Mouse (Mus musculus) intestine, embryonic 14.5 days (tissue): ENCODE data around the gene Mrgprd. TPM values are rescaled to one million over a fixed set of nuclear protein-coding genes. Genes with fewer than 3 reads are reported as not detected.

Experiments
- ATAC-seq: fragments of 200-750 bp; cut with Nextera tagmentation; replicated peaks from 2 replicates; pipeline ENCODE4 v1.8.0; 2017; ENCODE audit warnings: low read depth, moderate number of reproducible peaks, moderate TSS enrichment, moderate library complexity; ENCODE audit not compliant: low FRiP score, low TSS enrichment
- DNase-seq: peaks from one replicate; pipeline ENCODE4 v3.0.0-alpha.2; 2018; ENCODE audit warnings: low spot score
- H3K27ac ChIP-seq: fragments of 300-500 bp; sonication (generic); 2 replicates; pipeline ENCODE4 v1.5.1; 2014; ENCODE audit warnings: low read depth, mild to moderate bottlenecking, control low read depth
- H3K27me3 ChIP-seq: fragments of 300-500 bp; sonication (generic); replicated peaks from 2 replicates; pipeline ENCODE4 v1.6.1; 2014; ENCODE audit warnings: low read length, control low read depth; ENCODE audit not compliant: control insufficient read depth, insufficient read depth
- H3K36me3 ChIP-seq: fragments of 300-500 bp; sonication (generic); 2 replicates; pipeline ENCODE4 v1.6.1; 2014; ENCODE audit warnings: low read length, control low read depth; ENCODE audit not compliant: control insufficient read depth, insufficient read depth
- H3K4me1 ChIP-seq: fragments of 300-500 bp; sonication (generic); replicated peaks from 2 replicates; pipeline ENCODE4 v1.6.1; 2014; ENCODE audit warnings: low read length, control low read depth, mixed read lengths; ENCODE audit not compliant: control insufficient read depth, insufficient read depth
- H3K4me2 ChIP-seq: fragments of 300-500 bp; sonication (generic); 2 replicates; pipeline ENCODE4 v1.6.1; 2014; ENCODE audit warnings: low read length
- H3K4me3 ChIP-seq: fragments of 300-500 bp; sonication (generic); 2 replicates; pipeline ENCODE4 v1.5.1; 2014; ENCODE audit warnings: low read depth, low read length, control low read depth, mixed read lengths
- H3K9ac ChIP-seq: fragments of 300-500 bp; sonication (generic); 2 replicates; pipeline ENCODE4 v1.6.1; 2014; ENCODE audit warnings: mild to moderate bottlenecking, low read length
- H3K9me3 ChIP-seq: fragments of 300-500 bp; sonication (generic); 2 replicates; pipeline ENCODE4 v1.6.1; 2016; ENCODE audit warnings: low read length, control low read depth; ENCODE audit not compliant: control insufficient read depth
- WGBS: fragments of 180-500 bp; shearing (Covaris S2); extraction: QIAGEN DNeasy Blood & Tissue Kit; methylation state at CpG from one replicate; pipeline ENCODE4 v1.1.7; 2014; 5-methylcytosine and 5-hydroxymethylcytosine counted together
- polyA plus RNA-seq: library from polyadenylated mRNA; unstranded; fragments of >200 nt; fragmentation: Nextera tagmentation; extraction: Ambion mirVana; gene quantifications from 2 replicates; pipeline ENCODE4 v1.2.1, GENCODE M21; 2014

Mrgprd gene
- polyA plus RNA-seq, result not detected in 2 replicates

DNA sequence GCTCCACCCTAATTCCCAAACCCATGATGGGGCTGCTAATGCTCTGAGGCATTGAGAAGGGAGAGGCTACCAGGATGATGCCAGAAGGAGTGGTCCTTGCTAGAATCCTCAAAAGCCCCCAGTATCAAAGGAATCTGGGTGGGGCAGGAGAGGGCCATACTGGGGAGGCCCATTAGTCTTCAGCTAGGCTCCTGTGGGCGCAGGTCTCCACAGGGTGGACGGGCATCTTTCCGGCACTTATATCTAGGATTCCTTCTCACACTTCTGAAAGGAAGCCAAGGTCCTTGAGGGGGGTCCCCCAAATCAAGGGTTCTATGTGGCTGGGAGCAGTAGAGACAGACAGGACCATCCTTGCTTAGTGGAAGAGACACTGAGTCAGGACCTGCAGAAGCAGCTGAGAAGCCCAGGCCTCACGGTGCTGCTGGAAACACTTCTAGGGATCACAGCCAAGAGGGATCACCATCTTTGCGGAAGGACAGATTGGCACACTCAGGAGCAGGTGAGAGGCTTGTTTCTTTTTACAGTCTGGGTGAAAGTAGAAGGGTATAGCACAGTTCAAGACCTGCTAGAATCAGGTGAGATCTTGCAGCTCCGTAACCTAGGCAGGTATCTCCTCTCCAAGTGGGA lies at the start of gene Mrgprd:
Mrgprd (plus strand) TSS at position 51 of the 627 bp plus-strand sequence.
- H3K4me1 ChIP-seq, result no peaks in the 10 kb centered on the region; the same call in 1 of the 2 replicates
- no peak within 1 kb of the TSS for H3K4me2 ChIP-seq
- ATAC-seq (no peak), DNase-seq (no peak)
- H3K9me3 ChIP-seq, result no peaks in the 10 kb centered on the region
- H3K36me3 ChIP-seq, result no peaks in the 10 kb centered on the region
- WGBS, result 93% methylated on average over 6 of the region's 6 CpGs
- H3K27ac ChIP-seq, result no peak within 1 kb of the TSS
- no peak within 1 kb of the TSS for H3K4me3 ChIP-seq
- H3K27me3 ChIP-seq, result no peaks in the 10 kb centered on the region
- no peak within 1 kb of the TSS for H3K9ac ChIP-seq

- 87% methylated on average over 2 of the region's 2 CpGs for WGBS
- no peaks in the 10 kb centered on the region for H3K27me3 ChIP-seq
- H3K27ac ChIP-seq, result no peak overlapping the region
- no peaks in the 10 kb centered on the region for H3K4me1 ChIP-seq
- no peak for DNase-seq
- H3K36me3 ChIP-seq, result peaks cover 46% of the 10 kb centered on the region
- no peak for ATAC-seq
- no peak overlapping the region for H3K4me3 ChIP-seq
- H3K9ac ChIP-seq, result no peak overlapping the region
- no peak overlapping the region for H3K4me2 ChIP-seq
- H3K9me3 ChIP-seq, result no peaks in the 10 kb centered on the region
These were observed 48.6 kb upstream of the Mrgprd start for GRCm38 (mm10) chr7:145266011-145266410.

DNA sequence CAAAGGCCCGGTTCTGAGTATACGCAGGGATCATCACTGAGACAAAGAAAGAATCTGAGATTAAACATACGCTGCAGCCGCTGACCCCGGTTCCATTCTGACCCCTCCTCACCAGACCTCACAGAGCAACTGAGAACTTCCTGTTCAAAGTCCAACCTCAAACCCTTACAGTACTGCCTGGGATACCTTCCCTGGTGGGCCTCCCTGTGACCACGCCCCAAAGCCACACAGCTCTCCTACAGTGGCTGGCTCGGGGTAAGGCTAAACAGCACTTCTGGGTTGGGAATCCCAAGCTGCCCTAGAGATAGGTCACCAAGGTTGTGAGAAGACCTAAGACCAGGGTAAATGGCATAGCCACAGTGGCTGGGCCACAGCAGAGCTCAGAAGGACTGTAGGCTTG lies 45.7 kb upstream of the Mrgprd start:
- no peak overlapping the region for H3K4me2 ChIP-seq
- H3K9me3 ChIP-seq, result no peaks in the 10 kb centered on the region
- peak; percentile 84 for ATAC-seq
- H3K36me3 ChIP-seq, result peaks cover 65% of the 10 kb centered on the region
- DNase-seq, result no peak
- no peaks in the 10 kb centered on the region for H3K4me1 ChIP-seq
- no peak overlapping the region for H3K4me3 ChIP-seq
- no peak overlapping the region for H3K9ac ChIP-seq
- WGBS, result 67% methylated on average over 7 of the region's 7 CpGs
- no peaks in the 10 kb centered on the region for H3K27me3 ChIP-seq
- H3K27ac ChIP-seq, result no peak overlapping the region; the same call in 1 of the 2 replicates

- H3K4me3 ChIP-seq, result no peak overlapping the region
- DNase-seq, result no peak
- no peaks in the 10 kb centered on the region for H3K9me3 ChIP-seq
- no peak overlapping the region for H3K27ac ChIP-seq
- H3K27me3 ChIP-seq, result no peaks in the 10 kb centered on the region
- no peaks in the 10 kb centered on the region for H3K4me1 ChIP-seq
- no peak overlapping the region for H3K9ac ChIP-seq
- ATAC-seq, result no peak
- H3K4me2 ChIP-seq, result no peak overlapping the region
- WGBS, result 90% methylated on average over 5 of the region's 5 CpGs
- peaks cover 72% of the 10 kb centered on the region for H3K36me3 ChIP-seq
These were observed 43.7 kb upstream of the Mrgprd start for GRCm38 (mm10) chr7:145270955-145271354.

GRCm38 (mm10) chr7:145275488-145275887 lies 39.1 kb upstream of the Mrgprd start:
- Histone ChIP-seq H3K4me2 (no peak overlapping the region), H3K27me3 (no peaks in the 10 kb centered on the region), H3K4me1 (no peaks in the 10 kb centered on the region), H3K4me3 (no peak overlapping the region), H3K27ac (no peak overlapping the region), H3K9me3 (no peaks in the 10 kb centered on the region), H3K9ac (no peak overlapping the region), H3K36me3 (peaks cover 76% of the 10 kb centered on the region)
- ATAC-seq (no peak), DNase-seq (no peak)
- WGBS, result 79% methylated on average over 3 of the region's 3 CpGs

DNA sequence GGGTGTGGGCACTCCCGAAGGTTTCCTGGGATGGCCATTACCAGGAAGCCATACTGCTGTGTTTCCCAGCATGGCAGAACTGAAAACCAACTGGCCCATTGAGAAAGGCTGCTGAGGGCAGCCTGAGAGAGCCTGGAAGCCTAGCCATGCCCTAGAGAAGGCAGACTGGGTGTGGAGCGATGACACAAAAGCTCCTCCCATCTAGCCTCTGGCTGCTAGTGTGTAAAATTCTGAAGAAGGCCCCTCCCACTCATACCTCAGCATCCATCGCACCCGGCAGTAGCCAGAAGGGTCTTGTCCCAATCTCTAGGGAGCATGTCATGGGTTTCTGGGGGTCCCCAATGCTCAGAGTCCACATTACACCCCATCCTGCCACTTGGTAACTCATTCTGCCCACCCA lies 33.2 kb upstream of the Mrgprd start:
- no peak overlapping the region for H3K4me2 ChIP-seq
- no peak for ATAC-seq
- H3K36me3 ChIP-seq, result peaks cover 33% of the 10 kb centered on the region
- H3K4me3 ChIP-seq, result no peak overlapping the region
- H3K9ac ChIP-seq, result no peak overlapping the region
- 84% methylated on average over 4 of the region's 4 CpGs for WGBS
- peaks cover 14% of the 10 kb centered on the region for H3K4me1 ChIP-seq
- no peak overlapping the region for H3K27ac ChIP-seq
- no peaks in the 10 kb centered on the region for H3K27me3 ChIP-seq
- no peak for DNase-seq
- H3K9me3 ChIP-seq, result no peaks in the 10 kb centered on the region

- peak overlapping the region; percentile 51 for H3K9ac ChIP-seq
- 51% methylated on average over 4 of the region's 4 CpGs for WGBS
These were observed 31.6 kb upstream of the Mrgprd start for GRCm38 (mm10) chr7:145283041-145283440.

DNA sequence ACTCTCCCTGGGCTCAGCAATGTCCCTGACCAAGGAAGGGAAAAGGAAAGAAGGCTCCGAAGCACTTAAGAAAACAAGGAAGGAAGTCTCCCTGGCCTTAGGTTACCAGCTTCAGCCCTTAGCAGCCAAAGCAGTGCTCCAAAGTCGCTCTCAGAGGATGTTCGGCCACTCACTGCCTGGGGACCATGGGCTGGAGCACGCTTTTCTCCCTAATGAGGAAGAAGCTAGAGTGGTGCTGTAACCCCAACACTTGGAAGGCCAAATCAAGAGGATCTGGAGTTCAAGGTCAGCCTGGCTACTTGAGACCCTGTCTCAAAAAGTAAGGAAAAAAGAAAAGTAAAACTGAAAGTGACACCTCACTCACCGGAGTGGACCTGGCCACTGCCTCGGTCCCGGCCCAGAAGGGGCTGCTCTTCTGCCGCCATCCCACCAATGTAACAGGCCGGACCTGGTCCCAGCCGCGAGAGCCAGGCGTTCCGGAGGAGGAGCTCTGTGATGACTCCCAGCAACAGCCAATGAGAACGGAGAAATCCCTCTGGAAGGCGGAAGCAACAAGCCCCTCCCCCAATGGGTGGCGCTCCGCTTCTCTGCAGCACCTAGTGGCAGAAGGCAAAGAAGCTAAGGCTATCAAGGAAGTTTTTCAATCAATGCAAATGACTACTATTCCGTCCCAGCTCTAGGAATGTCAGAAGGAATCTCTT lies 31.0 kb upstream of the Mrgprd start, which contains the start of gene Tpcn2:
Tpcn2 (minus strand) TSS at position 525 of the 701 bp plus-strand sequence.
- peak; percentile 93 for ATAC-seq
- H3K9ac ChIP-seq, result peak within 1 kb of the TSS; percentile 51
- peak within 1 kb of the TSS; percentile 56 for H3K4me3 ChIP-seq
- 3% methylated on average over 18 of the region's 18 CpGs for WGBS
- no peak within 1 kb of the TSS for H3K27ac ChIP-seq
- peak within 1 kb of the TSS; percentile 70 for H3K4me2 ChIP-seq
- H3K27me3 ChIP-seq, result no peaks in the 10 kb centered on the region
- no peaks in the 10 kb centered on the region for H3K9me3 ChIP-seq
- H3K4me1 ChIP-seq, result peaks cover 14% of the 10 kb centered on the region
- H3K36me3 ChIP-seq, result peaks cover 15% of the 10 kb centered on the region
- DNase-seq, result peak; percentile 94

More at GRCm38 (mm10) chr7:145283041-145283440, 31.6 kb upstream of the Mrgprd start:
- peak overlapping the region; percentile 56 for H3K4me3 ChIP-seq
- no peaks in the 10 kb centered on the region for H3K9me3 ChIP-seq
- H3K27me3 ChIP-seq, result no peaks in the 10 kb centered on the region
- peaks cover 14% of the 10 kb centered on the region for H3K4me1 ChIP-seq
- ATAC-seq (0 out of 2 replicates have a peak, but pooled peaks have one; percentile 24), DNase-seq (no peak)
- H3K27ac ChIP-seq, result no peak overlapping the region
- H3K4me2 ChIP-seq, result peak overlapping the region; percentile 70
- peaks cover 21% of the 10 kb centered on the region for H3K36me3 ChIP-seq
